Mouse (Mus musculus) adrenal gland, postnatal 4 days (tissue): Measurements from ENCODE around the gene Cntn5. TPM values are rescaled to one million over a fixed set of nuclear protein-coding genes. Genes with fewer than 3 reads are reported as not detected.

Source experiments
- DNase-seq, 2 experiments: peaks; one replicate each; pipeline ENCODE4 v3.0.0; 2021 to 2022; ENCODE audit warnings: low spot score in 2 of 2, mixed read lengths in 2 of 2
- long read RNA-seq, 2 experiments: library from polyadenylated mRNA; stranded (forward); transcript quantifications; one replicate each; pipeline ENCODE4 v2.0.0; 2021
- total RNA-seq, 2 experiments: library from RNA; stranded (reverse); gene quantifications; 2 replicates each; pipeline ENCODE4 v1.2.3; 2021

Gene Cntn5
- total RNA-seq: 1 to 10 TPM; 1.1 to 1.7 TPM
- long read RNA-seq, experiment 1: 0 reads
- long read RNA-seq, experiment 2: 0 reads

DNA sequence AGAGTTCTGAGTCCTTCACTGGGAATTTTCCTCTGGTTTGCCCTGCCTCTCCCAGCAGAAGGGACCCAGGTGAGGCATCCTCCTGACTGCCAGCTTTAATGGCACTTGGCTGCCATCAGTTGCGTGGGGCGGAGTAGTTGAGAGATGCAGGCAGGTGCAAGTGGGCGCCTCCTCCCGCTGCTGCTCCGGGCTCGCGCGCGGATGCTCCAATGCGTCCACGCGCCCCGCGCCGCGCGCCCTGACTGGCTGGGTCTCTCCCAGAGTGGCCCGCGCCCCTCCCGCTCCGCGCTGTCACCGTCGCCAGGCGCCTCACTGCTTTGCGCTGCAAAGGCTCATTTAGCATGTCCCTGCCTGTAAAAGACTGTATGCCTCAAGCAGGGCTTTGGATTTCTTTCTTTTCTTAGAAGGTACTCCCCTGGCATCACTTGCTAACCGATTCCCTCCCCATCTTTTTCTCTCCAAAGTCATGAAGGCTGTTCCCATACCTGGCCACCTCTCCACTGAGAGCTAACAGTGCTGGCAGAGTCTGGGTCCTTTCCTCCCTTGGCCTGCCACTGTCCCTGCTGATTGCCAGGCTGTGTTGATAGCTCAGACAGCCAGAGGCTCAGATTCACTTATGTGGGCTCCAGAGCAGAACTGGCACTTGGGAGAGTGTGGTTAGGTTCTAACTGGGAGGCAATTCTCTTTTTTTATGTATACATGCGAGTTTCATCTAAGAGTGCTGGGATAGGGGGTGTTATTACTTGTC is at the start of gene Cntn5:
Gene Cntn5, minus strand, starts transcription at position 160 of the 748 bp plus-strand sequence.
- DNase-seq: no peak

DNA sequence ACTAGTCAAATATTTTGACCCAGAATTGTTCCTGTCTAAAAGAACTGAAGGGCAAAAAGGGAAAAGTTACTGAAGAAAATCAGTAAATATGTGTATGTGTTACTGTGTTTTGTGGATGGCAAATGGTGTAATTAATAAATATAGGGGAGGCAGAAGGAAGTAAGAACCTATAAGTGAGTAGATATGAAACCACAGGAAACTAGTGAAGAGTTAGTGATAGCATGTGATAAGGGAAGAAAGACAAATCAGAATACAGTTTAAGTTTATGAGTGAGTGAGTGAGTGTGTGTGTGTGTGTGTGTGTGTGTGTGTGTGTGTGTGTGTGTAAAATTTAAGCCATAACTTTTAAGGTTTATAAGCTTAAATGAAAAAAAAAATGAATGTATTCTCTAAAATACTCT is 45.9 kb upstream of the Cntn5 start:
- DNase-seq: no peak

DNA sequence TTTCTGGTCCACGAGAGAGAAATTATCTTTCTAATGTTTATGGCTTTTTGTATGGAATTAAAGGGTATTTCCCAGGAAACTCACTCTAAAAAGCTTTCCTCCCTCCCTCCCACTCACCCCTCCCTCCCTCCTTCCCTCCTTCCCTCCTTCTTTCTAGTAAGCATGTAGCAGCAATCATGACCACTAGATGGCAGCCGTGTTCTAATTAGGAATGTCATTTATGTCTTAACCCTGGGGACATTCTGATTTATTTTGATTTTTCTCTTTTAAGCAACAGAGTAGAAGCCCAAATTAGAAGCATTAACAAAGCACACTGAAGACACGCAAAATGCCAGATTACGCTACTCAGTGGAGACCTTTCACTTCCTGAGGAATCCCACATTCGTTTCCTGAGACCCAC is 5.0 kb upstream of the Cntn5 start:
- peak in 1 of 2 experiments; percentile 27 for DNase-seq

DNA sequence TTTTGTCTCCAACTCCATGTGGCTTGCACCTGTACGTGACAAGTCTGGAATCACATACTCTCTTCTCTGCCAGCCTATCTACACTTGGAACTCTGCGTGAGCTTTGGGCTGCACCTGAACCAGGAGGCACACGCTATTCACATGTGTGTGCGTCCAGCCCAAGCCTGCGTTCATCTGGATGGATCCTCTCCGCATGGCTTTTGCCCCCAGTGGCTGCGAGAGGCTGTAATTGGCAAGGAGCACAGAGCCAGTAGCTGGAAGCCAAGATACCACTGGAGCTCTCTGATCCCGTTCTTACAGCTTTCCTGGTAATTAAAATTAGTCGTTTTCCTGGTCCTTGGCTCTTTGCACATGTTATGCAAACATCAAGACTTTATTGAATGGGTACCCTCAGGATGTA is 1.1 kb upstream of the Cntn5 start:
- DNase-seq: no peak

DNA sequence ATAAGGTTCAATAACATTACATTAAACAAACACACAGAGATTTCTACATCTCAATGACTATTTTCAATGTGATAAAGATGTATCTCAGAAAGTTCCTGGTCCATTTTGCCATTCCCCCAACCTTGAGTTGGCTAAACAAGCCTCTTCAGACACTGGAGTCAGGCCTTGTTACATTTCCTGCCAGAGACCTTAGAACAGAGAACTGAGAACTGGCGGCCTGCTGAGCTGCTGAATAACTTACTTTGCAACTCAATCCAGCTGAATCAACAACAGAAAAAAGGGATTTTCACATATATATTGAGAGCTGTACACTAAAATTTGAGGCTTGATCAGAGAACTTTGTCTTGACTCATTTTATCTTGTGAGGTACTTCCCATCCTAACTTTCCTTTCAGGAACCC is 24.8 kb downstream of the Cntn5 start:
- DNase-seq: no peak

DNA sequence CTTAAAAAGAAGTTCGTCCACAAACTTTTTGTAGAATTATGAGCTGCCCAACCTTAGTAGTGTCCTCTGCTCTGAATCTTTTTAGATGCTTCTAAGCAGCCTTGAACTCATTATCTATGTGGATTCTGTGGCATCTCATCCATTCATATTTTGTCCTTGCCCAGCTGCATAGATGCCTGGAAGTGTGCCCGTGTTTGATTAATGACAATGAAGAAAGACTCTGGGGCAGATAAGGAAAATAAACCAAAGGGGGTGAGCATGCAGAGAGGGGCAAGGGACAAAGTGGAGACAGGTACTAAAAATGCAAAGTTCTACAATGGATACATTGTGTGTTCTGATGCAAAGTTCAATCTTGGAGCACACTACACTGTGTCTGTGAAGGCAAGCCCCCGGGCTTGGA is 30.7 kb downstream of the Cntn5 start:
- DNase-seq: peak in 1 of 2 experiments; percentile 4

DNA sequence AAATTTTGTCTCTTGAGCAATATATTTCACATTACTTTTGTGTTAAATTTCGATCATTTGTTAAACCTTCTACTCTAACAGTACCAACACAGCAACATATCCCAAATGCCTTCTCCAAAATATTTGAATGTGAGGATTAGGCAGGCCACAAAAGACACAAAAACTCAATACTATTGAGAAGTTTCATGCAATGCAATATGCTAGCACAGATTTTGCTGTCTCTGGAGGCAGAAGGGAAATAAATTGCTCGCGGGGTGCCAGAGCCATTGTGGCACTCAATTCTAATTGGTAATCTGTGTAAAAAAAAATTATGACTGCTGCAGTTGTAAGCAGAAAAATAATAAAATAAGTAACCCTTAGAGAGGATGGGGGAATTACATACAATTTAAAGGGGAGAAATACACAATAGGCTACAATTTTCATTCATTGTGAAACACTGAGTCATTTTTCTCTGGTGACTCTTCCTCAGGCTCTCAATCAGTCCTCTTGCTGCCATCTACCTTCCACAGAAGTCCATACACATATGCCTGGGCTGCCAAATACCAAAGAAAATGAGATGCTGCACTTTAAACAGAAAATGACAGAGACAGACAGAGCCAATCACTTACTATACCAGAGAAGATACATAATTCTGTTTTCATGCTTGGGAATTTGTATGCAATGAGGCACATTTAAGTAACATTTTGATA is 48.2 kb downstream of the Cntn5 start:
- DNase-seq: no peak

DNA sequence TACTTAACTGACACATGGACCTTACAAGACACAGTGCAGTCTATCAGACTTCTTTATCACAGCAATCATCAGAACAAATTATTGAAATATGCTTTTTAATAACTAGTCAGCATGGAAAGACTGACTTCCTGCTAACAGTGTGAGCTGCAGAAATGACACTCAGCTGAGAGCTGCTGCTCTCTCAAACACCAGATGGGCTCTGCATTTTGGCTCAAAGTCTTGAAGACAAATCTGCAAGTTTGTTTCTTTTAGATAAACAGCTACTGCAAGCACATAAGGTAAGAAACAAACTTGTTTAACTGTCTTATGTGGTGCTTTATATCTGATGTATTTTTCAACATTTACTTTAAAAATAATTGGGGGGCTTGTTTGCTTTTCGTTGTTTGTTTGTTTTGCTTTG is 87.9 kb downstream of the Cntn5 start:
- DNase-seq: no peak

DNA sequence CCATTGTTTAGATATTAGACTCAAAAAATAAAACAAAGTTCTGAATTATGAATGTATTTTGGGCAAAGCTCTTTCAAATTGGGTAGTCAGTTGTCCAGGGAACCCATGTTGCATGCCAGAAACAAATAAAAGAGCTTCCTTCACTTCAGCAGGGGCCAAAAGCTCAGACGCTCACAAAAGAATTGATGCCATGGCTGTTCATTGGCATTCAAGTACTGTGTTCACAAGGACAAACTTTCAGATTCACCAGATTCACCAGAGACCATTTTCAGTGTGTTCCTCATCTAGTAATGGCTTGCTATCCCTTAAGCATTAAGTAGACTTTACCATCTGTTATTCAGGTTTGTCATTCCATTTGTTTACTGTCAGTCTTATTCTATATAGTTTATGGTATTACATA is 107.4 kb downstream of the Cntn5 start:
- DNase-seq: no peak

DNA sequence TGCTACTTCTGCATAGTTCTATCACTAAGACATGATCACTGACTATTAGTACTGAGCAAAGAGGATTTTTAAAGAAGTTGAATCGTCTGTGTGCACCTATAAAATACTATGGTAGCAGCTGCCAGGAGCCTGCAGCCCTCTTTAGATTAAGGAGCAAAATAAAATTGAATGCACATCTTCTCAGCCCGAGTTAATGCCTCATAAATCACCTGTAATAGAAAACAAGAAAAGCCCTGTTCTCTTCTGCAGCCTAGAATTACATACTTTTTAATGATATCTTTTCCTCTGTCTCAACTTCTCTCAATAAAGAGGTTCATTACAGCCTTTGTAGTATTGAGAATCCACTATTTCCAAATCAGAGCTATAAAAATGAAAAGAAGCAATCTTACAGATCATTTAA is 109.5 kb downstream of the Cntn5 start:
- DNase-seq: no peak

DNA sequence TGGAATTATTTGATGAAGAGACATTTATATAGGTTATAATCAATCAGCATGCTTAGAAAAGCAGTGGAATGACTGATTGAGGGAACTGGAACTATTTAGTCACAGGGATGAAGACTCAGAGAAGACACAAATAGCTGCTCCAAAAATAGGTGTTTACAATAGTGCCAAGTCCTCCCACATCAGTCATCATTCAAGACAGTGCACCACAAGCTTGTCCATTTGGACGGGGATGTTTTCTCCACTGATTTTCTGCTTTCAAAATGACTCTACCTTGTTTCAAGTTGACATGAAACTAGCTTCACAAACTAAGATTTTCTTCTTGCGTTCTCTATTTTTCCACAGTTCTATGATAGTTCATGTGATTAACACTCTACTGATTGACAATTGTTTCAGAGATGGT is 172.7 kb downstream of the Cntn5 start:
- no peak for DNase-seq

DNA sequence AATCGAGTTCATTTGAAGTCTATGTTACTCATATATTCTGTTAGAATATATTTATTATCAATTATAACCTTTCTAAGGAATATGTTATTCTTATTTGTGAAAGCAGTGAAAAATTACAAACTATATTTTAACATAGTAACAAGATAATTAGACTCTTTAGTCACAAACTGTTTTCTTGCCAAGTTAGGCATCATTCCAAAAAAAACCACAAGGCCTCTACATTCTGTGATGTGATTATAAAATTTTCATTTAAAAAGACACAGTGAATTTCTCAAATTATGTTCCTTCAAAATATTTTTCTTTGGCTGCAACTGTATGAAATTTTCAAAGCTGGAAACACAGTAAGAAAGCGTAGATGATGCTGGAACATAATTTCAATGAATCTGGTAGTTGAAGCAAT is 180.4 kb downstream of the Cntn5 start:
- no peak for DNase-seq

DNA sequence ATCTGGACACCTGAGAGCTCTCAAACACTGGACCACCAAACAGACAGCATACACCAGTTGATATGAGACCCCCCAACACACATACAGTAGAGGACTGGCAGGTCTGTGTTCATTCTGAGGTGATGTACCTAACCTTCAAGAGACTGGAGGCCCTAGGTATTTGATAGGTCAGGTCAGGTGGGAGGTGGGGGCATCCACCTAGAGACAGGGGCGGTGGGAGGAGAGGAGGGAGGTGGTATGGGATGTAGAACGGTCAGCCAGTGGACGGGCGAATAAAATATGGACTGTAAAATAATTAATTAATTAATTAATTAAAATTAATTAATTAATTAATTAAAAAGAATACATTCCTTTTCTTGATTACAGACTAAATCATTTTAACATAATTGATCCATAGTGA is 182.5 kb downstream of the Cntn5 start:
- DNase-seq: no peak

DNA sequence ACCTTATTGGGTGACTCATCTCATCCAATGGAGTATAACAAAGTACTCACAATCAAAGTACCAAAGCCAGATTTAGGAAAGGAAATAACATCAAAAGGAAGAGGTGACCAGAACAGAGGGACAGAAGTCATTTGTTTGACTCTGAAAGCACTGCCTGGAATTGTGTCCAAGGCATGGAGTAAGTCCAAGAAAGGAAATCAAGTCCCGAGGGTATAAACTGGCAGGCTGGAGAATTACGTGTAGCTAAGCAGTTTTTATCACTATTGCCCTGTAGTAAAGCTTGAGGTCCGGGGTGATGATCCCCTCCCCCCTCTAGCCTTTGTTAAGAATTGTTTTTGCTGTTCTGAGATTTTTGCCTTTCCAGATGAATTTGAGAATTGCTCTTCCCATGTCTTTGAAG is 185.6 kb downstream of the Cntn5 start:
- DNase-seq: no peak

DNA sequence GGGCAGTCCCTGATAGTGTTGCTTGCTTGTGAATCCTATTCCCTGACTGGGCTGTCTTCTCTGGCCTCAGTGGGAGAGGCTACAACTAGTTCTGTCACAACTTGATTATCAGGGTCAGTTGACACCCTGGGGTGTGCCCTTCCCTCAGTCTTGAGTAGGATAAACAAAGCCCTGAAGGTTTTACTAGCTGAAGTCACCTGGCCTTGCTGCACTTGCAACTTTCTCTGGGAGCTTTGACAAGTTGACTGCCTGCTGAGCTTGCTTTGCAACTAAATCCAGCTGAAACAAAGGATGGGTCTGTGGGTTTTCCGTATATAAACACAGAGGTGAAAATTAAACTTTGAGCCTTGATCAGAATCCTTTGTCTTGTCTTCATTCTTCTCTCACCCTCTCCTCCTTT is 190.9 kb downstream of the Cntn5 start:
- DNase-seq: no peak

DNA sequence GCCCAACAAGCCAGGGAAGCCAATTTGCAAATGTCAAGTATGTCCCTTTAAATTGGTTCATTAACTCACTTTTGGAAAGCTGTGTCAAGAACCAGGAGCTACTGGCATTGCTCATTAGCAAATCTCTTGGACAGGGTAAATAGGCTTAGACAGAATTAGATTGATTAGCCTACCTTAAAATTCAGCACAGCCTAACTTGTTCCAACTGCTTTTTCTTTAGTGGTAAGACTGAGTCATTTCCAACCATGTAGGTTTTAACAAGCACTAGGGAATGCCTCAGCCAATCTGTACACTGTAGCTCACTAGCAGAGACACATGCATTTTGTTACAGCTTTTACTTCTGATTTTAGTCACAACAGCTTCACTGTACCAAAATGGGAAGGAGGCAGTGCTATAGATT is 222.9 kb downstream of the Cntn5 start:
- no peak for DNase-seq

DNA sequence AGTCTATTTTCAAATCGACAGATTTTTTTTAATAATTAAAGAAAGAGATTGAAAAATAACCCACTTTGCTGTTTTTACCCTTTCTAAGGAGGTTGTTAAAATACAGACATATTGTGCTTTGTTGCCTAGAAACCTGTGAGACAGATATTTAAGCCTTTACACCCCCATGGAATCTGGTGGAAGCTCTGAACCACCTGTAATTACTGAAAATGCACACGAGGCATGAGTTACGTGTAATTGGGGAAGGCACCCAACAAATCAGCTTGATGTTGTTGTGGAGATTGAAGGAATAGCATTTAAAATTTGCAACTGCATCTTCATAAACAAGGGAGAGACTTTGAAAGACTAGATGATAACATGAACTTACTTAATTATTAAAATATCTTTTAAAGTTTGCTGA is 223.4 kb downstream of the Cntn5 start:
- DNase-seq: no peak

DNA sequence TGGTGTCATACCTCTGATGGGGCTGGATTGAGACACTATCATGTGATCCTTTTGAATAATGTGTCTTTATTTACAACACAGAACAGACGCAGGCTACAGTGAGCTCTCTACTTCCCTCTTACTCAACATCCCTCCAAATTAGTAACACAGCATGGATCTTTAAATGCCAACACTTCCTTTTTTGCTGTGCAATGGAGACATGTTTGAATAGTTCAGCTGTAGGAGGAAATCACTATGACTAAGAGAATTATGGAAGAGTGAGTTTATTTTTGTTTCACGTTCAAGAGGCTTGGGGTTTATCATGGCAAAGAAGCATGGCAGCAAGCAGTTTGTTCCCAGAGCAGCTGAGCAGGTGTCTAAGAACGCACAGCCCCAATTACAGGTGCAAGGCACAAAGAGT is 235.9 kb downstream of the Cntn5 start:
- no peak for DNase-seq

DNA sequence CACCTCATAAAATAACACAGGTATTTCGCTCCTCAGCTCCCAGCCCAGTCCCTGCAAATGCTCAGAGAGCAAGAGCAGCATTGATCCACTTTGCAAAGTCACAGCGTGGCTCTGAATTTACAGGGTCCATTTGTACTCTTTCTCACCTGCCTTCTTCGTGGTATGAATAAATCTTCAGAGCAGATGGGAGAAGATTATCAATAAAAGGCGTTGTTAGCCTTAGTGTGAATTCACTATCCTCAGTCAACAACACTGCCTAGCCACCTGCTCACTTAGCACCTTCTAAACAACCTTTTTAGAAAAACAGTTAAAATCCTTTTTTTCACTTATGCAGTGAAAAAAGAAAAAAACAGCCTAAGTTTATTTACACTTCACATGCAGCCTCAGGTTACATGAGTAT is 237.1 kb downstream of the Cntn5 start:
- no peak for DNase-seq

DNA sequence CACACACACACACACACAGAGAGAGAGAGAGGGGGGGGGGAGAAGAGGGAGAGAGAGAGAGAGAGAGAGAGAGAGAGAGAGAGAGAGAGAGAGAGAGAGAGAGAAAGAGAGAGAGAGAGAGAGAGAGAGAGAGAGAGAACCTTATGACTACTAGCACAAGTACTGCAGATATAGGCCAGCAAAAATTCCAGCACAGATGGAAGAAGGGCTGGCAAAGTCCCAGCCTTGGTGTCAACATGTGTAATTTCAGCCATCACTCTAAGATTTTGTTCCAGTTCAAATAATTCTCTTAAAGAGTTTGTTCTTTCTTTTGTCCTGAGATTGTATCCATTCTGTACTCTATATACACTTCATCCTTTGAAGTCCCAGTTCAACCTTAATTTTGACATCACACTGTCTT is 238.8 kb downstream of the Cntn5 start:
- DNase-seq: no peak

DNA sequence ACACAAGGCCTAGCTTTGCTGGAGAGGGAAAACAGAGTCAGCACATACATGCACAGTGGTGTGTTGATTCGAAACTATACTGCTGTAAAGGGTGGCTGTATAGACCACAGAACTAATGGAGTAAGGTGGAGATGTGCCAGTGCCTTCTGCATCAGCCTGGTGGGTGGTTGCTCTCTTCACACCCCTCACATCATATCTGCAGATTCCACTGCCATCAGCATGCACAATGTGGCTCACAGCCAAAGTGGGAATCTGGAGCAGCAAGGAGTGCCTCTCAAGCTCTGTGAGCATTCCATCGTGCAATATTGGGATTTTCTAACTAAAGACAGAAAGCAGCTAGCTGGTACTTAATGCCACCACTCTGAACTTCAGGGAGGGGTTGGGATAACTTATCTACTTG is 241.5 kb downstream of the Cntn5 start:
- no peak for DNase-seq

DNA sequence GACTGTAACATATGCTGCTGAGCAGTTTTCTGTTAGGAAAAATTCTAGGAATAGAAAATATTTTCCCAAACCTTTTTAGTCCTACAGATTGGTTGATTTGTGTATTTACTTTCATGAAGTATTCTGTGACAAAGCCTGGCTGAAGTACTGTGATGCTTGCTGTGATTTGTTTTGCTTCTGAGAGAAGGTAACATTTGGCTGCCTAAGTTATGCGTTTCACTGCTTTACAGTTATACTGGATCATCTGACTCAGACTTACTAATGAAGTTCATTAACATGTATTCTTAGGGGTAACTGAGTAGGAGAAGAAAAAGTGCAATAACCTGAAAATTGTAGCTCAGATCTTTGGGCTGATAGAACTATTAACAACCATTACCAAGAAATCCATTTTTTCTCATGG is 245.1 kb downstream of the Cntn5 start:
- DNase-seq: no peak

DNA sequence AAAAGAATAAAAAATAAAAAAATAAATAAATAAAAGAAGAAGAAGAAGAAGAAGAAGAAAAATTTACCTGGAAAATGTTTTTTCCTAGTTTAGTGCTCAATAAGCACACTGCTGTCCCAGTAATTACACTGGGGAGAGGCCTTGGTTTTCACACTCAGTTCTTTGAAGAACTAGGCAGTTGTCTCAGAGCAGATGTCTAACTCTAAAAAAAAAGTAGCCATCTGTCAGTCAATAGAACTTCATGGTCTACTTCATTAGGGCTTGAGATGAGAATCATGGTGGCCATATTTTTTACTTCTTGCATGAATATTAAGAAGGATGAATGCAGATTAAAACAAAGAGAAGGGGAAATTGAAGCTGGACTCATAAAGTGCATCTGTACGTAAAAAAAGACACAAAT is 246.5 kb downstream of the Cntn5 start:
- DNase-seq: no peak
